In genomic region chr6:97278014-97278787, GRCm38 (mm10) we compare ENCODE assay signal across 8 mouse cellular contexts. TPM values are rescaled to one million over a fixed set of nuclear protein-coding genes. Genes with fewer than 3 reads are reported as not detected.
A peak's percentile ranks its signal among the peaks of the same experiment; 100 is the strongest.
DNase-seq lines count a peak whose midpoint lies in the region; ATAC-seq and TF ChIP-seq lines count a peak whose summit lies in the region.

No protein-coding gene starts in this region.

- peaks cover 6 to 10% of the 10 kb centered on the region in 2 experiments; a peak in 3 of 4 replicates for H3K4me1 ChIP-seq in CH12.LX (ENCODE audit: control insufficient read depth in 1 of 2, insufficient read depth in 2 of 2)
- peaks cover 12% of the 10 kb centered on the region for H3K4me1 ChIP-seq in forebrain, embryonic 14.5 days (ENCODE audit: control insufficient read depth, insufficient read depth, low read length)
- H3K4me1 ChIP-seq in neural tube, embryonic 15.5 days = peaks cover 27% of the 10 kb centered on the region

- dilution Hi-C loops in CH12.LX (cut with MboI; ENCODE audit: extremely low pct_ligation_motif_present, extremely low pct_unique_long_range_greater_than_20kb, low sequenced_read_pairs) = no loop called here

- TF ChIP-seq RAD21 in CH12.LX (IDR thresholded peaks at IDR 0.05; ENCODE audit: low read depth, low read length) = peak; percentile 96

- no peak overlapping the region for H3K27ac ChIP-seq in CH12.LX (ENCODE audit: insufficient read depth, low read depth)
- no peak overlapping the region for H3K27ac ChIP-seq in forebrain, embryonic 14.5 days (ENCODE audit: low read depth, low read length)
- H3K27ac ChIP-seq in neural tube, embryonic 15.5 days (replicated peaks) = no peak overlapping the region

- H3K4me2 ChIP-seq in CH12.LX (ENCODE audit: insufficient read depth, low read depth, poor library complexity, severe bottlenecking) = peak overlapping the region; percentile 5; the same call in 1 of the 2 replicates
- peak overlapping the region; percentile 47 for H3K4me2 ChIP-seq in forebrain, embryonic 14.5 days (ENCODE audit: low read length)
- H3K4me2 ChIP-seq in neural tube, embryonic 15.5 days = peak overlapping the region; percentile 61

- no peak overlapping the region for H3K9ac ChIP-seq in CH12.LX (ENCODE audit: insufficient read depth, low read depth)
- H3K9ac ChIP-seq in forebrain, embryonic 14.5 days (ENCODE audit: low read length) = peak overlapping the region; percentile 41; the same call in 1 of the 2 replicates
- 0 out of 2 replicates have a peak overlapping the region, but pooled peaks have one; percentile 4 for H3K9ac ChIP-seq in neural tube, embryonic 15.5 days (replicated peaks)

- H3K36me3 ChIP-seq in CH12.LX (replicated peaks in 1 of 2; ENCODE audit: control insufficient read depth in 1 of 2, insufficient read depth in 1 of 2, low read length in 1 of 2) = no peaks in the 10 kb centered on the region
- H3K36me3 ChIP-seq in forebrain, embryonic 14.5 days (ENCODE audit: control insufficient read depth, insufficient read depth, low read length) = no peaks in the 10 kb centered on the region
- no peaks in the 10 kb centered on the region for H3K36me3 ChIP-seq in neural tube, embryonic 15.5 days

- peak; percentile 74 to 95 for TF ChIP-seq CTCF in CH12.LX (conservative IDR thresholded peaks at IDR 0.05 in 1 of 2, IDR thresholded peaks at IDR 0.05 in 1 of 2; ENCODE audit: low read depth in 2 of 2, low read length in 2 of 2)

- no peak for TF ChIP-seq POLR2A in CH12.LX (IDR thresholded peaks at IDR 0.05; ENCODE audit: low read depth, low read length)

- 2% methylated on average over 19 of the region's 19 CpGs for WGBS in forebrain, embryonic 14.5 days
- 4% methylated on average over 19 of the region's 19 CpGs for WGBS in neural tube, embryonic 15.5 days

- DNase-seq in CH12.LX (ENCODE audit: extremely low read depth) = peak; percentile 63
- peak; percentile 43 for DNase-seq in c-Kit-positive CD71-positive TER-119-positive erythroid progenitor cells, embryonic 14.5 days (ENCODE audit: low spot score)
- DNase-seq in forebrain, embryonic 14.5 days (ENCODE audit: low spot score) = peak; percentile 87
- peak; percentile 64 for DNase-seq in heart, postnatal 25 days (ENCODE audit: low spot score)
- DNase-seq in layer of hippocampus, adult 18-20 months (ENCODE audit: low spot score in 2 of 2) = peak; percentile 71 to 91
- DNase-seq in lung, adult 18-20 months = peak; percentile 81 to 86
- DNase-seq in testis, postnatal 10 days (ENCODE audit: low spot score) = peak; percentile 83

- no peak for TF ChIP-seq EP300 in CH12.LX (IDR thresholded peaks at IDR 0.05; ENCODE audit: low read length)

- intact Hi-C loops in heart, postnatal 25 days (cut with DNase I) = loop anchor here (1.0 to 5.0 kb wide), 3 partner anchors 27 to 139 kb away; no protein-coding TSS in a partner anchor

- H3K79me2 ChIP-seq in CH12.LX (replicated peaks; ENCODE audit: control insufficient read depth, extremely low read depth, insufficient read depth, poor library complexity, severe bottlenecking) = no peaks in the 10 kb centered on the region

- no peaks in the 10 kb centered on the region for H3K27me3 ChIP-seq in CH12.LX (replicated peaks)
- no peaks in the 10 kb centered on the region for H3K27me3 ChIP-seq in forebrain, embryonic 14.5 days (replicated peaks; ENCODE audit: control insufficient read depth, insufficient read depth, low read length)
- no peaks in the 10 kb centered on the region for H3K27me3 ChIP-seq in neural tube, embryonic 15.5 days (replicated peaks)

- in situ Hi-C loops in CH12.LX (cut with MboI; ENCODE audit: low pct_ligation_motif_present, low pct_unique_long_range_greater_than_20kb, low sequenced_read_pairs) = loop anchor here (5.0 to 10.0 kb wide), 2 partner anchors 139 to 247 kb away; no protein-coding TSS in a partner anchor

- H3K4me3 ChIP-seq in CH12.LX (replicated peaks in 1 of 3; ENCODE audit: low read depth in 2 of 3, low read length in 2 of 3, poor library complexity in 1 of 3) = no peak overlapping the region
- no peak overlapping the region for H3K4me3 ChIP-seq in forebrain, embryonic 14.5 days (ENCODE audit: low read depth, low read length)
- H3K4me3 ChIP-seq in neural tube, embryonic 15.5 days (replicated peaks) = peak overlapping the region; percentile 26

- H3K9me3 ChIP-seq in CH12.LX (replicated peaks; ENCODE audit: low read length) = no peaks in the 10 kb centered on the region
- H3K9me3 ChIP-seq in forebrain, embryonic 14.5 days (replicated peaks; ENCODE audit: control insufficient read depth, low read length) = no peaks in the 10 kb centered on the region
- H3K9me3 ChIP-seq in neural tube, embryonic 15.5 days (replicated peaks) = no peaks in the 10 kb centered on the region

- peak; percentile 77 for ATAC-seq in forebrain, embryonic 14.5 days
- ATAC-seq in neural tube, embryonic 15.5 days (ENCODE audit: low FRiP score) = peak; percentile 56; the same call in 1 of the 2 replicates

TF ChIP-seq in CH12.LX, 34 proteins besides CTCF, POLR2A, EP300 and RAD21:
- no peak for TF ChIP-seq POLR2AphosphoS2 (IDR thresholded peaks at IDR 0.05; ENCODE audit: low read depth, low read length)
- TF ChIP-seq IRF4 (IDR thresholded peaks at IDR 0.05; ENCODE audit: low read depth, low read length) = peak; percentile 50; the same call in 1 of the 2 replicates
- no peak for TF ChIP-seq CHD1 (IDR thresholded peaks at IDR 0.05; ENCODE audit: low read depth, low read length)
- no peak for TF ChIP-seq ZMIZ1 (IDR thresholded peaks at IDR 0.05; ENCODE audit: low read depth, low read length)
- TF ChIP-seq ZC3H11A (IDR thresholded peaks at IDR 0.05; ENCODE audit: low read depth, low read length) = peak; percentile 74
- TF ChIP-seq MYC (IDR thresholded peaks at IDR 0.05; ENCODE audit: low read depth, low read length) = no peak
- no peak for TF ChIP-seq UBTF (IDR thresholded peaks at IDR 0.05; ENCODE audit: low read depth, low read length)
- peak; percentile 91 for TF ChIP-seq SMC3 (IDR thresholded peaks at IDR 0.05; ENCODE audit: low read depth, low read length)
- TF ChIP-seq MXI1 (IDR thresholded peaks at IDR 0.05; ENCODE audit: low read depth, low read length) = no peak
TF ChIP-seq in CH12.LX: peak in this region for 3.

RNA-seq across cellular contexts. Expression of gene Lmod3, which starts 25.6 kb away (rescaled TPM):
- total RNA-seq in CH12.LX (2012; rRNA removed) (not detected in 2 replicates), CH12.LX (2014; rRNA removed) (not detected in 2 replicates)
- not detected in 2 replicates for polyA plus RNA-seq in CH12.LX (2012; ENCODE audit: insufficient read length, low read depth)
- not detected in 2 replicates for polyA plus RNA-seq in forebrain, embryonic 14.5 days (2014; fragmentation: Nextera tagmentation; extraction: Ambion mirVana)
- total RNA-seq in heart, postnatal 25 days (2021) = 10 to 100 TPM; 62.9 to 66.5 TPM
- total RNA-seq in layer of hippocampus, adult 18-20 months (2021) = not detected
- polyA plus RNA-seq in neural tube, embryonic 15.5 days (2015; fragmentation: Nextera tagmentation; extraction: Ambion mirVana) = 0.61 and 0.63 TPM in 2 replicates

Comparison
In these comparisons a context has a peak if more than half of its experiments do, and no peak if none do; other contexts are left out.
1. H3K4me2 ChIP-seq: peak in every context shown above with its lines; median percentile 61 in neural tube, embryonic 15.5 days; 47 in forebrain, embryonic 14.5 days; 5 in CH12.LX.
2. RNA of gene Lmod3, which starts 25.6 kb away (total RNA-seq): 62.9 to 66.5 TPM in heart, postnatal 25 days; not detected in layer of hippocampus, adult 18-20 months and not detected in CH12.LX; every median in the first group is over 10 times any median in the second.
3. Peak in every context shown above with its lines, with median percentiles within 50 percentile points of each other: DNase-seq.